Mouse (Mus musculus): ENCODE results near the gene Cpn2. TPM values are rescaled to one million over a fixed set of nuclear protein-coding genes. Genes with fewer than 3 reads are reported as not detected.

Cpn2 gene
- polyA plus RNA-seq, 1 experiment from 2014 or later, result 10.9 TPM

- no peak for ATAC-seq
- peaks cover 9% of the 10 kb centered on the region for H3K4me1 ChIP-seq (ENCODE audit: insufficient read depth)
- TF ChIP-seq CTCF (IDR thresholded peaks at IDR 0.05; ENCODE audit: low read depth) (peak; percentile 87), EP300 (IDR thresholded peaks at IDR 0.05; ENCODE audit: low read depth) (no peak)
- H3K36me3 ChIP-seq (replicated peaks; ENCODE audit: insufficient read depth, low read length), result no peaks in the 10 kb centered on the region
- no peaks in the 10 kb centered on the region for H3K27me3 ChIP-seq (ENCODE audit: insufficient read depth, low read length)
- H3K4me2 ChIP-seq (ENCODE audit: low read depth, low read length), result no peak overlapping the region
- H3K4me3 ChIP-seq (ENCODE audit: low read depth, low read length), result no peak overlapping the region
- peak; percentile 87 for DNase-seq
- H3K9me3 ChIP-seq (ENCODE audit: low read length), result no peaks in the 10 kb centered on the region
- no peak overlapping the region for H3K9ac ChIP-seq (replicated peaks)
- 0% methylated on average over 2 of the region's 2 CpGs for WGBS (ENCODE audit: insufficient replicate concordance)
- H3K27ac ChIP-seq (ENCODE audit: low read depth), result no peak overlapping the region
Measured at GRCm38 (mm10) chr16:30262664-30263063, 4.6 kb downstream of the Cpn2 start.

GRCm38 (mm10) chr16:30262157-30262556 lies 5.1 kb downstream of the Cpn2 start:
- H3K4me3 ChIP-seq (ENCODE audit: low read depth, low read length), result no peak overlapping the region
- H3K27ac ChIP-seq (ENCODE audit: low read depth), result no peak overlapping the region
- no peak overlapping the region for H3K4me2 ChIP-seq (ENCODE audit: low read depth, low read length)
- TF ChIP-seq CTCF (IDR thresholded peaks at IDR 0.05; ENCODE audit: low read depth) (no peak), EP300 (IDR thresholded peaks at IDR 0.05; ENCODE audit: low read depth) (no peak)
- 73% methylated on average over 10 of the region's 10 CpGs for WGBS (ENCODE audit: insufficient replicate concordance)
- no peak overlapping the region for H3K9ac ChIP-seq (replicated peaks)
- DNase-seq (no peak), ATAC-seq (no peak)
- no peaks in the 10 kb centered on the region for H3K9me3 ChIP-seq (ENCODE audit: low read length)
- H3K27me3 ChIP-seq (ENCODE audit: insufficient read depth, low read length), result no peaks in the 10 kb centered on the region
- peaks cover 9% of the 10 kb centered on the region for H3K4me1 ChIP-seq (ENCODE audit: insufficient read depth)
- H3K36me3 ChIP-seq (replicated peaks; ENCODE audit: insufficient read depth, low read length), result no peaks in the 10 kb centered on the region

- DNase-seq, result no peak
- Histone ChIP-seq H3K27me3 (ENCODE audit: insufficient read depth, low read length) (no peaks in the 10 kb centered on the region), H3K4me3 (ENCODE audit: low read depth, low read length) (no peak overlapping the region), H3K27ac (ENCODE audit: low read depth) (no peak overlapping the region), H3K36me3 (replicated peaks; ENCODE audit: insufficient read depth, low read length) (no peaks in the 10 kb centered on the region), H3K4me2 (ENCODE audit: low read depth, low read length) (no peak overlapping the region), H3K9ac (replicated peaks) (no peak overlapping the region), H3K4me1 (ENCODE audit: insufficient read depth) (peaks cover 9% of the 10 kb centered on the region), H3K9me3 (ENCODE audit: low read length) (no peaks in the 10 kb centered on the region)
- WGBS (ENCODE audit: insufficient replicate concordance), result 77% methylated on average over 9 of the region's 9 CpGs
- ATAC-seq, result no peak
- TF ChIP-seq EP300 (IDR thresholded peaks at IDR 0.05; ENCODE audit: low read depth), result no peak
- TF ChIP-seq CTCF (IDR thresholded peaks at IDR 0.05; ENCODE audit: low read depth), result no peak
Measured at GRCm38 (mm10) chr16:30261341-30261740, 6.0 kb downstream of the Cpn2 start.

DNA sequence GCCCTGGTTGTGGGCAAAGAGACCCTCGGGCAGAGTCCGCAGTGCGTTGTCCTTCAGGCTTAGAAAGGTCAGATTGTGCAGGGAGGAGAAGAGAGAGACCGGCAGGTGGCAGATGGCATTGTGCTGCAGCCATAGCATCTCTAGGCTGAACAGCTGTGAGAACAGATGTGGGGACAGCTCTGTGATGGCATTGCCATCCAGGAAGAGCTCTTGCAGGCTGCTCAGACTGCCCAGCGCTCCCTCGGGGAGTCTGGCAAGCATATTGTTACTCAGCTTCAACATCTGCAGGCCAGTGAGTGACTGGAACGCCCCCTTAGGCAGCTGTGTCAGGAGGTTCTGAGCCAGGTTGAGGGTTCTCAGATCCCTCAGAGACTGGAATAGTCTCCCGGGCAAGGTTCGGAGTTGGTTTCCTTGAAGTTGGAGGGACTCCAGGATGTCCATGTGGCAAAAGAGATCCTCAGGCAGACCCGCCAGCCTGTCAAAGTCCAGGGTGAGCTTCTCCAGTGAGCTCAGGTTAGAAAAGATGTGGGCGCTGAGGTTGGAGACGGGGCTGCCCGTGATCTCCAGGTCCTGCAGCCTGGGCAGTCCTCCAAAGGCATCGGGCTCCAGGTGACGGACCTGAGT lies 7.2 kb downstream of the Cpn2 start:
- Histone ChIP-seq H3K27me3 (ENCODE audit: insufficient read depth, low read length) (no peaks in the 10 kb centered on the region), H3K9ac (replicated peaks) (no peak overlapping the region), H3K4me1 (ENCODE audit: insufficient read depth) (peaks cover 5% of the 10 kb centered on the region), H3K4me3 (ENCODE audit: low read depth, low read length) (no peak overlapping the region), H3K9me3 (ENCODE audit: low read length) (no peaks in the 10 kb centered on the region), H3K36me3 (replicated peaks; ENCODE audit: insufficient read depth, low read length) (no peaks in the 10 kb centered on the region), H3K4me2 (ENCODE audit: low read depth, low read length) (no peak overlapping the region), H3K27ac (ENCODE audit: low read depth) (no peak overlapping the region; the same call in 1 of the 2 replicates)
- WGBS (ENCODE audit: insufficient replicate concordance), result 79% methylated on average over 15 of the region's 15 CpGs
- TF ChIP-seq EP300 (IDR thresholded peaks at IDR 0.05; ENCODE audit: low read depth), result no peak
- TF ChIP-seq CTCF (IDR thresholded peaks at IDR 0.05; ENCODE audit: low read depth), result 0 out of 2 replicates have a peak, but pooled peaks have one; percentile 4
- DNase-seq (no peak), ATAC-seq (no peak)

DNA sequence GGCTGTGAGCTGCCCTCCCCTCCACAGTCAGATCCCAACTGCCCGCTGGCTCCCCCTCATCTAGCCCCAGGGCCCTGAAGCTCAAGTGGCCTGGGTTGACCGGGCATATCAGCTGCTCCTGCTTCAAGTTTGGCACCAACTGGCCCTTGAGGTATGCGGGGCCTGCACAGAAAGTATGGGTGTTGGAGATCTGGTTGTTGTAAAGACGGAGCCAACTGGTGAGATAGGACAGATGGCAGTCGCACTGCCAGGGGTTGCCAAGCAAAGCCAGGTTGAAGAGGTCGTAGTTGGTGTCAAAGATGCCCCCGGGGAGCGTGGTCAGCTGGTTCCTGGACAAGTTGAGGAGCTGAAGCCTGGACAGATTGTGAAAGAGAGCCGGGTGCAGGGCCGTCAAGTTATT lies 7.9 kb downstream of the Cpn2 start:
- H3K36me3 ChIP-seq (replicated peaks; ENCODE audit: insufficient read depth, low read length), result no peaks in the 10 kb centered on the region
- no peak overlapping the region for H3K27ac ChIP-seq (ENCODE audit: low read depth)
- peaks cover 9% of the 10 kb centered on the region for H3K4me1 ChIP-seq (ENCODE audit: insufficient read depth)
- H3K4me3 ChIP-seq (ENCODE audit: low read depth, low read length), result no peak overlapping the region
- 71% methylated on average over 10 of the region's 10 CpGs for WGBS (ENCODE audit: insufficient replicate concordance)
- H3K4me2 ChIP-seq (ENCODE audit: low read depth, low read length), result no peak overlapping the region
- H3K9ac ChIP-seq (replicated peaks), result no peak overlapping the region
- DNase-seq (no peak), ATAC-seq (no peak)
- TF ChIP-seq EP300 (IDR thresholded peaks at IDR 0.05; ENCODE audit: low read depth), result no peak
- no peaks in the 10 kb centered on the region for H3K9me3 ChIP-seq (ENCODE audit: low read length)
- H3K27me3 ChIP-seq (ENCODE audit: insufficient read depth, low read length), result no peaks in the 10 kb centered on the region

DNA sequence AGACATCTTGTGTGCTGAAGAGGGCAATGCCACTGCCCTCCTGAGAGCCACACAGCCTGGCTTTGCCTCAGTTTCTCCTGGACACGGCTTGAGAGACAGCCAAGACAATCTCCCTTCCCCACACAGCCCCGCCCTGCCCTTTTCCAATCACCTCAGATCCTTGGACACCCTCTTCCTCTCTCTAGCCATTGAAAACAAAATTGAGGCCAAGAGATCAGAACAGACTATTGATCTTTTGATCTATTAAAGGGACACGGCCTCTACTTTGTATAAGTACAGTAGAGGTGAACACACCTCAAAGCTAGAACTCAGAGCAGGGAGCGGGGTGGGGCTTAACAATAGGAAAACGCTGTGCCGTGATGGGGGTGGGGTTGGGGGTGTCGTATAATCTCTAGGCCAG lies 8.9 kb downstream of the Cpn2 start:
- no peak for DNase-seq
- Histone ChIP-seq H3K4me3 (ENCODE audit: low read depth, low read length) (no peak overlapping the region), H3K4me2 (ENCODE audit: low read depth, low read length) (no peak overlapping the region), H3K36me3 (replicated peaks; ENCODE audit: insufficient read depth, low read length) (no peaks in the 10 kb centered on the region), H3K27ac (ENCODE audit: low read depth) (peak overlapping the region; percentile 53; the same call in 1 of the 2 replicates), H3K4me1 (ENCODE audit: insufficient read depth) (peaks cover 9% of the 10 kb centered on the region), H3K9ac (replicated peaks) (no peak overlapping the region), H3K9me3 (ENCODE audit: low read length) (no peaks in the 10 kb centered on the region), H3K27me3 (ENCODE audit: insufficient read depth, low read length) (no peaks in the 10 kb centered on the region)
- no peak for TF ChIP-seq EP300 (IDR thresholded peaks at IDR 0.05; ENCODE audit: low read depth)
- TF ChIP-seq CTCF (IDR thresholded peaks at IDR 0.05; ENCODE audit: low read depth), result no peak
- ATAC-seq, result no peak
- WGBS (ENCODE audit: insufficient replicate concordance), result 71% methylated on average over 7 of the region's 7 CpGs

Data from liver, postnatal 0 days (tissue).